Mouse (Mus musculus): ENCODE data around the gene Ern1.

DNA sequence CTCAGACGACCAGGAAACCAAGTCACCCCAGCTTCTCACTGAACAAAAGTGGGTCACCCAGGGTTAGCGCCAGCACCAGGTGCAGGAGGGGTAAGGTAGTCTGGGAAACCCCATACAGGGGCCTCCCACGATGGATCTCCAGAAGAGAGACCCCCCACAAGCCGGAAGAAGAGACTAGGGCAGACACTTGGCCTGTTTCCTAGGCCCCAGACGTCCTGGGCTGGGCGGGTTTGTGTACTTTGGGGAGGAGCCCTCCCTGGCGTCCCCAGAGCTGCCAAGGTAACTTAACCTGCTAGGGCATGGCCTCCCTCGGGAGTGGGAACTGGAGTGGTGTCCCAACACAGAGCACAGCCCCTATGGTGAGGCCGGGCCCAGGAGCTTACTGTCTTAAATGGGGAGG, 113.1 kb downstream of the Ern1 start:
- no peak for TF ChIP-seq CHD2 (IDR thresholded peaks at IDR 0.05; ENCODE audit: low read depth, low read length)
- TF ChIP-seq ZNF384 (IDR thresholded peaks at IDR 0.05; ENCODE audit: low read depth, low read length): no peak
- TF ChIP-seq MAFK (IDR thresholded peaks at IDR 0.05; ENCODE audit: insufficient read depth, low read depth, low read length): no peak
- TF ChIP-seq ZC3H11A (IDR thresholded peaks at IDR 0.05; ENCODE audit: borderline replicate concordance, low read depth, low read length): no peak
- no peak for TF ChIP-seq HCFC1 (IDR thresholded peaks at IDR 0.05; ENCODE audit: borderline replicate concordance, insufficient read depth, low read length)
